Mouse (Mus musculus): ENCODE measurements at regions not wholly inside any gene's neighbourhood (a gene's known extent, or its start where the extent isn't known, plus 50 kb on each side); places are given as distances from the start of the nearest gene placed in this dataset.
"Not testable (repeated sequence)": the region's sequence is repeated elsewhere in the genome, so short reads cannot be mapped to it uniquely, and the experiment has no call there.

DNA sequence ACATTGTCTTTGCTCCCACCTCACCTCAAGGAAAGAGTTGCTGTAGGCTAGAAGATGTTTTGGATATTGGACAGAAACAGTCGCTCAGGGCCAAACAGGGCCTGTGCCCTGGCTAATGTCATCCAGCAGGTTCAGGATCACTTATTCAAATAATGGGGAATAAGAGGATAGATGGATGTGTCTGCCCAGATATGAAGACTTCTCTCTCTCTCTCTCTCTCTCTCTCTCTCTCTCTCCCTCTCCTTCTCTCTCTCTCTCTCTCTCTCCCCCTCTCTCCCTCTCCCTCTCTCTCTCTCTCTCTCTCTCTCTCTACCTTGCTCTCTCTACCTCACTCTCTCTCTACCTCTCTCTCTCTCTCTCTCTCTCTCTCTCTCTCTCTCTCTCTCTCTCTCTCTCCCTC is 483.9 kb downstream of the 5730507C01Rik start:
- in situ Hi-C loops (cut with MboI, MseI): loop anchor here (5.0 kb wide), 1 partner anchor 651 kb away; no protein-coding TSS in a partner anchor

DNA sequence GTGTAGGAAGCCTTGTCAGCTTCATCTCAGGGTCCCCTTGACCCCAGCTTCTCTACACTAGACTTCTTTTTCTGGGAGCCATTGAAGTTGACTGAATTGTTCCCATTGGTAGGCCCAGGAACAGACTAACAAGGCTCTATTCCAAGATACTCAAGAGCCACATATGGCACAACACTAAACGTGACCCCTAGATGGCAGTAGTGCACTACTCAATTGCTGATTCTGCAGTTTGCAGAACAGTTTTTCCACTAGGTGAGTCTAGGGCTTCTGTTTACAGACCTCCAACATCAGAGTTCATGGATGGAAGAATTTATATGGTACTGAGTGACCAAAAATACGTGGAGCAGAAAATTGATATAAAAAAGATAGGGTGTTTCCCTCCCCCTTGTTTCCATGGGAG is 486.3 kb downstream of the 5730507C01Rik start:
- in situ Hi-C loops (cut with MboI, MseI): not testable (repeated sequence)

Measured in T-helper 1 cell (primary cell).